Mouse (Mus musculus): ENCODE data around the gene Neb. TPM values are rescaled to one million over a fixed set of nuclear protein-coding genes. Genes with fewer than 3 reads are reported as not detected.

Gene Neb
- polyA plus RNA-seq, 2 experiments: 0.13 to 0.18 TPM

- H3K4me2 ChIP-seq (ENCODE audit: low read depth): no peak overlapping the region
- ATAC-seq (ENCODE audit: insufficient read depth) (no peak), DNase-seq (ENCODE audit: low read depth in 3 of 3, low spot score in 3 of 3) (no peak)
- H3K4me3 ChIP-seq (ENCODE audit: insufficient read depth in 1 of 2, low read depth in 2 of 2, low read length in 2 of 2): no peak overlapping the region
- TF ChIP-seq EP300 (IDR thresholded peaks at IDR 0.05; ENCODE audit: low read depth) (no peak), CTCF (IDR thresholded peaks at IDR 0.05; ENCODE audit: low read depth) (no peak)
- WGBS (ENCODE audit: insufficient replicate concordance): 58% methylated on average over 5 of the region's 5 CpGs
- H3K9ac ChIP-seq (replicated peaks): no peak overlapping the region
- H3K36me3 ChIP-seq (replicated peaks; ENCODE audit: control insufficient read depth, insufficient read depth, low read depth): no peaks in the 10 kb centered on the region
- H3K27ac ChIP-seq: no peak overlapping the region
- H3K27me3 ChIP-seq (ENCODE audit: control insufficient read depth, insufficient read depth, low read length): no peaks in the 10 kb centered on the region
- H3K9me3 ChIP-seq (ENCODE audit: control insufficient read depth, low read length): no peaks in the 10 kb centered on the region
- H3K4me1 ChIP-seq (replicated peaks; ENCODE audit: control insufficient read depth in 2 of 2, insufficient read depth in 2 of 2, low read length in 1 of 2): no peaks in the 10 kb centered on the region
Observed at GRCm38 (mm10) chr2:52306635-52307034, 71.6 kb downstream of the Neb start.

- TF ChIP-seq CTCF (IDR thresholded peaks at IDR 0.05; ENCODE audit: low read depth): no peak
- no peak for TF ChIP-seq EP300 (IDR thresholded peaks at IDR 0.05; ENCODE audit: low read depth)
- H3K27ac ChIP-seq: no peak overlapping the region
- no peak overlapping the region for H3K4me3 ChIP-seq (ENCODE audit: insufficient read depth in 1 of 2, low read depth in 2 of 2, low read length in 2 of 2)
- H3K27me3 ChIP-seq (ENCODE audit: control insufficient read depth, insufficient read depth, low read length): no peaks in the 10 kb centered on the region
- no peak overlapping the region for H3K4me2 ChIP-seq (ENCODE audit: low read depth)
- H3K36me3 ChIP-seq (replicated peaks; ENCODE audit: control insufficient read depth, insufficient read depth, low read depth): no peaks in the 10 kb centered on the region
- 45% methylated on average over 3 of the region's 3 CpGs for WGBS (ENCODE audit: insufficient replicate concordance)
- ATAC-seq (ENCODE audit: insufficient read depth): no peak
- no peak for DNase-seq (ENCODE audit: low read depth in 3 of 3, low spot score in 3 of 3)
- H3K9ac ChIP-seq (replicated peaks): no peak overlapping the region
- no peaks in the 10 kb centered on the region for H3K4me1 ChIP-seq (replicated peaks; ENCODE audit: control insufficient read depth in 2 of 2, insufficient read depth in 2 of 2, low read length in 1 of 2)
- no peaks in the 10 kb centered on the region for H3K9me3 ChIP-seq (ENCODE audit: control insufficient read depth, low read length)
Observed at GRCm38 (mm10) chr2:52304554-52304953, 73.7 kb downstream of the Neb start.

- no peaks in the 10 kb centered on the region for H3K27me3 ChIP-seq (ENCODE audit: control insufficient read depth, insufficient read depth, low read length)
- H3K9ac ChIP-seq (replicated peaks): no peak overlapping the region
- no peak overlapping the region for H3K4me2 ChIP-seq (ENCODE audit: low read depth)
- H3K4me1 ChIP-seq (replicated peaks; ENCODE audit: control insufficient read depth in 2 of 2, insufficient read depth in 2 of 2, low read length in 1 of 2): no peaks in the 10 kb centered on the region
- DNase-seq (ENCODE audit: low read depth in 3 of 3, low spot score in 3 of 3) (no peak), ATAC-seq (ENCODE audit: insufficient read depth) (no peak)
- TF ChIP-seq EP300 (IDR thresholded peaks at IDR 0.05; ENCODE audit: low read depth): no peak
- no peak for TF ChIP-seq CTCF (IDR thresholded peaks at IDR 0.05; ENCODE audit: low read depth)
- WGBS (ENCODE audit: insufficient replicate concordance): 54% methylated on average over 1 of the region's 1 CpGs
- H3K4me3 ChIP-seq (ENCODE audit: insufficient read depth in 1 of 2, low read depth in 2 of 2, low read length in 2 of 2): no peak overlapping the region
- no peaks in the 10 kb centered on the region for H3K9me3 ChIP-seq (ENCODE audit: control insufficient read depth, low read length)
- H3K27ac ChIP-seq: no peak overlapping the region
- no peaks in the 10 kb centered on the region for H3K36me3 ChIP-seq (replicated peaks; ENCODE audit: control insufficient read depth, insufficient read depth, low read depth)
Observed at GRCm38 (mm10) chr2:52303405-52303804, 74.9 kb downstream of the Neb start.

GRCm38 (mm10) chr2:52297969-52298368, 80.3 kb downstream of the Neb start:
- no peaks in the 10 kb centered on the region for H3K27me3 ChIP-seq (ENCODE audit: control insufficient read depth, insufficient read depth, low read length)
- no peaks in the 10 kb centered on the region for H3K4me1 ChIP-seq (replicated peaks; ENCODE audit: control insufficient read depth in 2 of 2, insufficient read depth in 2 of 2, low read length in 1 of 2)
- DNase-seq (ENCODE audit: low read depth in 3 of 3, low spot score in 3 of 3): no peak
- WGBS (ENCODE audit: insufficient replicate concordance): 71% methylated on average over 5 of the region's 5 CpGs
- ATAC-seq (ENCODE audit: insufficient read depth): no peak
- H3K9me3 ChIP-seq (ENCODE audit: control insufficient read depth, low read length): no peaks in the 10 kb centered on the region
- H3K27ac ChIP-seq: no peak overlapping the region
- no peak overlapping the region for H3K4me3 ChIP-seq (ENCODE audit: insufficient read depth in 1 of 2, low read depth in 2 of 2, low read length in 2 of 2)
- no peak overlapping the region for H3K4me2 ChIP-seq (ENCODE audit: low read depth)
- no peak for TF ChIP-seq CTCF (IDR thresholded peaks at IDR 0.05; ENCODE audit: low read depth)
- no peak for TF ChIP-seq EP300 (IDR thresholded peaks at IDR 0.05; ENCODE audit: low read depth)
- H3K9ac ChIP-seq (replicated peaks): no peak overlapping the region
- no peaks in the 10 kb centered on the region for H3K36me3 ChIP-seq (replicated peaks; ENCODE audit: control insufficient read depth, insufficient read depth, low read depth)

- 52% methylated on average over 9 of the region's 9 CpGs for WGBS (ENCODE audit: insufficient replicate concordance)
- DNase-seq (ENCODE audit: low read depth in 3 of 3, low spot score in 3 of 3) (no peak), ATAC-seq (ENCODE audit: insufficient read depth) (no peak)
Observed at GRCm38 (mm10) chr2:52296779-52297178, 81.5 kb downstream of the Neb start.

More at GRCm38 (mm10) chr2:52296779-52297178, 81.5 kb downstream of the Neb start:
- Histone ChIP-seq H3K27me3 (ENCODE audit: control insufficient read depth, insufficient read depth, low read length) (no peaks in the 10 kb centered on the region), H3K4me3 (ENCODE audit: insufficient read depth in 1 of 2, low read depth in 2 of 2, low read length in 2 of 2) (no peak overlapping the region), H3K27ac (no peak overlapping the region), H3K36me3 (replicated peaks; ENCODE audit: control insufficient read depth, insufficient read depth, low read depth) (no peaks in the 10 kb centered on the region), H3K4me2 (ENCODE audit: low read depth) (no peak overlapping the region), H3K9me3 (ENCODE audit: control insufficient read depth, low read length) (no peaks in the 10 kb centered on the region), H3K4me1 (replicated peaks; ENCODE audit: control insufficient read depth in 2 of 2, insufficient read depth in 2 of 2, low read length in 1 of 2) (no peaks in the 10 kb centered on the region), H3K9ac (replicated peaks) (no peak overlapping the region)
- TF ChIP-seq CTCF (IDR thresholded peaks at IDR 0.05; ENCODE audit: low read depth) (no peak), EP300 (IDR thresholded peaks at IDR 0.05; ENCODE audit: low read depth) (no peak)
